Mouse (Mus musculus) urinary bladder, postnatal 14 days (tissue): ENCODE results near the gene Spata45.
"Not testable (repeated sequence)": the region's sequence is repeated elsewhere in the genome, so short reads cannot be mapped to it uniquely, and the experiment has no call there.

Experiments used
- DNase-seq: peaks from one replicate; pipeline ENCODE4 v3.0.0; 2021; ENCODE audit warnings: low spot score

Gene Spata45

GRCm38 (mm10) chr1:191036554-191037334 lies at the start of gene Spata45:
Gene Spata45 (plus strand): TSS chr1:191036639.
- DNase-seq, result no peak

- DNase-seq, result no peak
Observed at GRCm38 (mm10) chr1:190989437-190990082, 46.9 kb upstream of the Spata45 start.

- DNase-seq, result peak; percentile 66
Observed at GRCm38 (mm10) chr1:190995548-190995947, 40.9 kb upstream of the Spata45 start.

GRCm38 (mm10) chr1:190996346-190996877 lies 40.0 kb upstream of the Spata45 start:
- DNase-seq, result no peak

- no peak for DNase-seq
Observed at GRCm38 (mm10) chr1:190998027-190998426, 38.4 kb upstream of the Spata45 start.

- no peak for DNase-seq
Observed at GRCm38 (mm10) chr1:191000686-191001085, 35.8 kb upstream of the Spata45 start.

GRCm38 (mm10) chr1:191002201-191002600 lies 34.2 kb upstream of the Spata45 start:
- no peak for DNase-seq

- DNase-seq, result no peak
Observed at GRCm38 (mm10) chr1:191008707-191009106, 27.7 kb upstream of the Spata45 start.

GRCm38 (mm10) chr1:191014271-191014670 lies 22.2 kb upstream of the Spata45 start:
- DNase-seq, result no peak

- no peak for DNase-seq
Observed at GRCm38 (mm10) chr1:191019803-191020202, 16.6 kb upstream of the Spata45 start.

GRCm38 (mm10) chr1:191020217-191020924 lies 16.1 kb upstream of the Spata45 start:
- DNase-seq, result no peak

- no peak for DNase-seq
Observed at GRCm38 (mm10) chr1:191021016-191021415, 15.4 kb upstream of the Spata45 start.

- DNase-seq, result no peak
Observed at GRCm38 (mm10) chr1:191023140-191023539, 13.3 kb upstream of the Spata45 start.

GRCm38 (mm10) chr1:191023806-191024205 lies 12.6 kb upstream of the Spata45 start:
- DNase-seq, result not testable (repeated sequence)

GRCm38 (mm10) chr1:191025016-191026012 lies 11.1 kb upstream of the Spata45 start:
- peak; percentile 26 for DNase-seq

- DNase-seq, result peak; percentile 99
Observed at GRCm38 (mm10) chr1:191026021-191026713, 10.3 kb upstream of the Spata45 start, which contains the start of gene Flvcr1. Gene Flvcr1 (minus strand): TSS chr1:191026158.

GRCm38 (mm10) chr1:191030182-191030581 lies 6.3 kb upstream of the Spata45 start:
- DNase-seq, result no peak

- not testable (repeated sequence) for DNase-seq
Observed at GRCm38 (mm10) chr1:191030922-191031425, 5.5 kb upstream of the Spata45 start.

GRCm38 (mm10) chr1:191035649-191036048 lies 790 bp upstream of the Spata45 start:
- DNase-seq, result no peak

GRCm38 (mm10) chr1:191037999-191038398 lies 1.6 kb downstream of the Spata45 start:
- no peak for DNase-seq
